Mouse (Mus musculus) midbrain, embryonic 16.5 days (tissue): ENCODE measurements around the gene Snx29. TPM values are rescaled to one million over a fixed set of nuclear protein-coding genes. Genes with fewer than 3 reads are reported as not detected.

Experiments used
- ATAC-seq: fragments of 200-750 bp; cut with Nextera tagmentation; 2 replicates; pipeline ENCODE4 v1.8.0; 2017; ENCODE audit warnings: moderate TSS enrichment
- H3K27ac ChIP-seq: fragments of 300-500 bp; sonication (generic); 2 replicates; pipeline ENCODE4 v1.5.1; 2014; ENCODE audit warnings: mild to moderate bottlenecking, low read length, mixed read lengths
- H3K27me3 ChIP-seq: fragments of 300-500 bp; sonication (generic); 2 replicates; pipeline ENCODE4 v1.6.1; 2014; ENCODE audit warnings: low read depth, low read length, mixed read lengths; ENCODE audit not compliant: control insufficient read depth, insufficient read depth
- H3K36me3 ChIP-seq: fragments of 300-500 bp; sonication (generic); 2 replicates; pipeline ENCODE4 v1.6.1; 2014; ENCODE audit warnings: mild to moderate bottlenecking, low read length, moderate library complexity, mixed read lengths; ENCODE audit not compliant: control insufficient read depth, insufficient read depth
- H3K4me1 ChIP-seq: fragments of 300-500 bp; sonication (generic); 2 replicates; pipeline ENCODE4 v1.6.1; 2014; ENCODE audit warnings: mild to moderate bottlenecking, low read length, mixed read lengths; ENCODE audit not compliant: control insufficient read depth, insufficient read depth
- H3K4me2 ChIP-seq: fragments of 300-500 bp; sonication (generic); 2 replicates; pipeline ENCODE4 v1.6.1; 2014; ENCODE audit warnings: mild to moderate bottlenecking, low read length, mixed read lengths
- H3K4me3 ChIP-seq: fragments of 300-500 bp; sonication (generic); 2 replicates; pipeline ENCODE4 v1.5.1; 2014; ENCODE audit warnings: low read depth, mild to moderate bottlenecking, low read length, moderate library complexity, mixed read lengths
- H3K9ac ChIP-seq: fragments of 300-500 bp; sonication (generic); 2 replicates; pipeline ENCODE4 v1.6.1; 2014; ENCODE audit warnings: low read depth, low read length, mixed read lengths
- H3K9me3 ChIP-seq: fragments of 300-500 bp; sonication (generic); replicated peaks from 2 replicates; pipeline ENCODE4 v1.6.1; 2014; ENCODE audit warnings: mild to moderate bottlenecking, low read length, mixed read lengths; ENCODE audit not compliant: control insufficient read depth, poor library complexity, severe bottlenecking
- WGBS: fragments of 180-500 bp; shearing (Covaris S2); extraction: QIAGEN DNeasy Blood & Tissue Kit; methylation state at CpG from one replicate; pipeline ENCODE4 v1.1.7; 2014; 5-methylcytosine and 5-hydroxymethylcytosine counted together
- polyA plus RNA-seq: library from polyadenylated mRNA; unstranded; fragments of >200 nt; fragmentation: Nextera tagmentation; extraction: Ambion mirVana; gene quantifications from 2 replicates; pipeline ENCODE4 v1.2.1, GENCODE M21; 2015

Snx29 gene
- polyA plus RNA-seq, 1 experiment from 2014 or later: 16.8 TPM

DNA sequence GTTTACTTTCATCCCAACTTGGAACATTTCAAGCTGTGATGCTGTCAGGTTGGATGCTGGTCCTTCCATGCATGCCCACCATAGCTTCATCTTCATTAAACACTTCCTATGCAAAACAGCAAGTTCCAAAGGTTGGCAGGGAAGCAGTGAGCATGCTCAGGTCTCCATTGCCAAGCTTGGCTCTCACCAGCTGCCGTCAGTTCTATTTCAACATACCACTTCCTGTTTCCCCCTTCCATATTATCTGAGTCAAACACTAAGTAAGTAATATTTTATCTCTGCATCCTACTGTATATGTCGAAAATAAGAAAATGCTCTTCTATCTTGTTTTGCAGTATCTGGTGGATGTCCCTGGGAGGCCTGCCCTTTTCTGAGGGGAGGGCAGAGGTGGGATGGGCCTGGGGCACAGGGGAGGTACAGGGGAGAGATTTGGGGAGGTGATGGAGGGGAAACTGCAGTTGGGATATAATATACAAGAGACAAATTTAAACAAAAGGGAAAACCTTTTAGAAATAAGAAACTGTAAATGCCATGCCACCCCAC is 309.6 kb downstream of the Snx29 start:
- no peaks in the 10 kb centered on the region for H3K9me3 ChIP-seq
- H3K27me3 ChIP-seq: no peaks in the 10 kb centered on the region
- peaks cover 12% of the 10 kb centered on the region for H3K4me1 ChIP-seq
- no peak overlapping the region for H3K4me3 ChIP-seq
- no peak overlapping the region for H3K9ac ChIP-seq
- H3K36me3 ChIP-seq: no peaks in the 10 kb centered on the region
- no peak overlapping the region for H3K4me2 ChIP-seq
- 81% methylated on average over 2 of the region's 2 CpGs for WGBS
- no peak overlapping the region for H3K27ac ChIP-seq
- no peak for ATAC-seq

GRCm38 (mm10) chr16:11636196-11636733 is 313.6 kb downstream of the Snx29 start:
- H3K9me3 ChIP-seq: no peaks in the 10 kb centered on the region
- no peak overlapping the region for H3K27ac ChIP-seq
- H3K36me3 ChIP-seq: no peaks in the 10 kb centered on the region
- peaks cover 16% of the 10 kb centered on the region for H3K4me1 ChIP-seq
- ATAC-seq: no peak
- 72% methylated on average over 7 of the region's 7 CpGs for WGBS
- no peak overlapping the region for H3K4me2 ChIP-seq
- H3K27me3 ChIP-seq: no peaks in the 10 kb centered on the region
- H3K9ac ChIP-seq: no peak overlapping the region
- H3K4me3 ChIP-seq: no peak overlapping the region

DNA sequence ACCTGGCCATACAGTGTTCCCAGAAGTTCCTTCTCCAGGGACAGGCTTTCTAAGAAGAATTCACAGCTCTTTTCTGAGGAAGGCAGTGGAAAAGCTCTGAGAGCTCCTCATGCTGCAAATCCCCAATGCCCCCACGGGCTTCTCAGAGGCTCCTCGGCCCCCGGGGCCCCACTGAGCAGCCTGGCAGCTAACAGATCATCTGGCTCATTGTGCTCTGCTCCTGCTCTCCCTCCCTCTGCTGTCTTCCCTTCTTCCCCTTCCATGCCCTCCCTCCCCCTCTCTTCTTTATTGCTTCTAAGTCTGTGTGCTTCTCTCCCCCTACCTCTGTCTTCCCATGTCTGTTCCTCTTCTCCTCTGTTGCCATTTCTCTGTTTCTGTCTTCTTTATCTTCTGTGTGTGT is 314.2 kb downstream of the Snx29 start:
- Histone ChIP-seq H3K4me2 (no peak overlapping the region), H3K27me3 (no peaks in the 10 kb centered on the region), H3K36me3 (no peaks in the 10 kb centered on the region), H3K4me3 (no peak overlapping the region), H3K9me3 (no peaks in the 10 kb centered on the region), H3K27ac (peak overlapping the region; percentile 63), H3K4me1 (peaks cover 16% of the 10 kb centered on the region), H3K9ac (0 out of 2 replicates have a peak overlapping the region, but pooled peaks have one; percentile 16)
- ATAC-seq: no peak
- WGBS: 3% methylated on average over 3 of the region's 3 CpGs

GRCm38 (mm10) chr16:11637794-11638193 is 315.1 kb downstream of the Snx29 start:
- Histone ChIP-seq H3K9me3 (no peaks in the 10 kb centered on the region), H3K27me3 (no peaks in the 10 kb centered on the region), H3K36me3 (no peaks in the 10 kb centered on the region), H3K4me3 (no peak overlapping the region), H3K4me1 (peaks cover 16% of the 10 kb centered on the region), H3K27ac (no peak overlapping the region), H3K9ac (no peak overlapping the region), H3K4me2 (no peak overlapping the region)
- no peak for ATAC-seq

DNA sequence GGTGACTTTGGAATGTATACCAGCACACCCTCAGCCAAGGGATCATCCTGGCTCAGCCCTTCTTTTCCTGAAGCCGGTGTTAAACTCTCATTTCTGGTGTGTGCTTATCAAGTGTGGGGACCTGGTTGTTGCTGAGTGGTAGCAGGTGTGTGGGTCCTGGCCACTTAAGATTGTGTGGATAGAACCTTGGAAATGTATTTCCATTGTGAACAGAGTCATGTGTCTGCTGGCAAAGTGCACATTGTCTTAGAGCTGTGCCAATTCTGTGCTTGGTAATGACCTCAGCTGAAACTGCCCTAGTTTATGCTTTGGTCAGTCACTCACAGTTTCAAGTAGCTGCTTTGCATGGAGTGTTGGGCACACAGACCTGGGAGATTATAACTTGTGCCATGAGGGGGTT is 316.0 kb downstream of the Snx29 start:
- H3K4me1 ChIP-seq: peaks cover 16% of the 10 kb centered on the region
- H3K4me2 ChIP-seq: no peak overlapping the region
- no peak overlapping the region for H3K4me3 ChIP-seq
- WGBS: 95% methylated on average over 1 of the region's 1 CpGs
- no peak overlapping the region for H3K9ac ChIP-seq
- 0 out of 2 replicates have a peak, but pooled peaks have one; percentile 17 for ATAC-seq
- H3K27ac ChIP-seq: peak overlapping the region; percentile 21; the same call in 1 of the 2 replicates
- H3K27me3 ChIP-seq: no peaks in the 10 kb centered on the region
- H3K9me3 ChIP-seq: no peaks in the 10 kb centered on the region
- H3K36me3 ChIP-seq: no peaks in the 10 kb centered on the region

DNA sequence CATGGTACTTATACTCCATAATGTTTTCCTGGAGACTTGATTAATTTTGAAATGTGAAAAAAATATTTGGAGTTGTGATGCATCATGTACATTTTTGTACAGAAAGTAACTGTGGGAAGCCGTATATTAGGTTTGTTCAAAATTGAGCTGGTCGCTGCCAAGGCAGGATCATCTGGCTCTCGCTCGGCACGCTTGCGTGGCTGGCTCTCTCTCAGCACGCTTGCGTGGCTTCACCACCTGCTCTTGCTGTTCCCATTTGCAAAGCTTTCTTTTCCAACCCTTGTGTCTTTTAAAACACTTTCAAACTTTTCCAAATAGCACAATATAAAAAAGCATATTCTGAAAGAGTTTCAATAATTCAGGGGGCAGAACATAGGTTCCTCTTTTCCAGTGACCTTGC is 317.2 kb downstream of the Snx29 start:
- peaks cover 16% of the 10 kb centered on the region for H3K4me1 ChIP-seq
- H3K27ac ChIP-seq: no peak overlapping the region
- 88% methylated on average over 8 of the region's 8 CpGs for WGBS
- H3K27me3 ChIP-seq: no peaks in the 10 kb centered on the region
- no peaks in the 10 kb centered on the region for H3K9me3 ChIP-seq
- H3K36me3 ChIP-seq: no peaks in the 10 kb centered on the region
- ATAC-seq: no peak
- no peak overlapping the region for H3K4me2 ChIP-seq
- H3K9ac ChIP-seq: no peak overlapping the region
- H3K4me3 ChIP-seq: no peak overlapping the region

GRCm38 (mm10) chr16:11643603-11644002 is 320.9 kb downstream of the Snx29 start:
- Histone ChIP-seq H3K4me1 (peaks cover 3% of the 10 kb centered on the region; the same call in 1 of the 2 replicates), H3K27ac (no peak overlapping the region), H3K27me3 (no peaks in the 10 kb centered on the region), H3K9me3 (no peaks in the 10 kb centered on the region), H3K9ac (no peak overlapping the region), H3K4me2 (no peak overlapping the region), H3K4me3 (no peak overlapping the region), H3K36me3 (no peaks in the 10 kb centered on the region)
- WGBS: 63% methylated on average over 6 of the region's 6 CpGs
- ATAC-seq: no peak

DNA sequence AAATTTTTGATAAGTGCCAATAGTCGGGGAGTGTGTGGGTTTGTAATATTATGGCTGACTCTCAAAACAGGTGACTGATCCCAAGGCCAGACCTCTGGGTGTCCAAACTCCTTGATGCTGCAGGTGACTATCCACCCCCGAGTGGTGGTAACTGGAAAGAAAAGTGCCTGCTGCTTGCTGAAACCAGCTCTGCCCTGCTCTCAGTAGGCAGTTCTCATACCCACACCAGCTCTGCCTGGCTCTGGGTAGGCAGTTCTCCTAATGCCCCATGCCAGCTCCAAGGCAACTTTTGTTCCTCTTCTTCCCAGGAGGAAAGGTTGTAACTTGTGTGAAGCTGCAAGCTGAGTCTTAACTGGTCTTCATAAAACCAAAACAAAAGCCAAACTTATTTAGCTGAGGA is 321.7 kb downstream of the Snx29 start:
- WGBS: 74% methylated on average over 2 of the region's 2 CpGs
- H3K4me3 ChIP-seq: no peak overlapping the region
- no peaks in the 10 kb centered on the region for H3K27me3 ChIP-seq
- 0 out of 2 replicates have a peak overlapping the region, but pooled peaks have one; percentile 12 for H3K27ac ChIP-seq
- peaks cover 3% of the 10 kb centered on the region; the same call in 1 of the 2 replicates for H3K4me1 ChIP-seq
- H3K36me3 ChIP-seq: no peaks in the 10 kb centered on the region
- ATAC-seq: no peak
- H3K9me3 ChIP-seq: no peaks in the 10 kb centered on the region
- H3K4me2 ChIP-seq: no peak overlapping the region
- no peak overlapping the region for H3K9ac ChIP-seq

- Histone ChIP-seq H3K36me3 (no peaks in the 10 kb centered on the region), H3K27ac (no peak overlapping the region), H3K27me3 (no peaks in the 10 kb centered on the region), H3K9me3 (no peaks in the 10 kb centered on the region), H3K4me3 (no peak overlapping the region), H3K9ac (no peak overlapping the region), H3K4me2 (no peak overlapping the region), H3K4me1 (peaks cover 3% of the 10 kb centered on the region; the same call in 1 of the 2 replicates)
- ATAC-seq: no peak
- WGBS: 38% methylated on average over 4 of the region's 4 CpGs
These were observed 323.0 kb downstream of the Snx29 start for GRCm38 (mm10) chr16:11645668-11646067.
